Mouse (Mus musculus): ENCODE data around the gene Entpd5.

Gene Entpd5

GRCm38 (mm10) chr12:84408819-84409507 lies at the start of gene Entpd5, which contains the start of gene Bbof1:
TSS of gene Entpd5 (minus strand) at chr12:84409029.
TSS of gene Bbof1 (plus strand) at chr12:84409071.
- DNase-seq (ENCODE audit: low spot score in 2 of 2) = peak; percentile 82 to 88

GRCm38 (mm10) chr12:84456911-84457310 lies 48.1 kb upstream of the Entpd5 start:
- no peak for DNase-seq (ENCODE audit: low spot score in 2 of 2)

- DNase-seq (ENCODE audit: low spot score in 2 of 2) = no peak
Observed at GRCm38 (mm10) chr12:84451801-84452200, 43.0 kb upstream of the Entpd5 start.

- peak; percentile 96 to 97 for DNase-seq (ENCODE audit: low spot score in 2 of 2)
Observed at GRCm38 (mm10) chr12:84450718-84451646, 42.2 kb upstream of the Entpd5 start, which contains the start of the genes Aldh6a1 and Lin52. TSS of gene Aldh6a1 (minus strand) at chr12:84451004. TSS of gene Lin52 (plus strand) at chr12:84451422.

- DNase-seq (ENCODE audit: low spot score in 2 of 2) = peak; percentile 22 to 60
Observed at GRCm38 (mm10) chr12:84450351-84450717, 41.5 kb upstream of the Entpd5 start.

- no peak for DNase-seq (ENCODE audit: low spot score in 2 of 2)
Observed at GRCm38 (mm10) chr12:84449887-84450286, 41.1 kb upstream of the Entpd5 start.

- no peak for DNase-seq (ENCODE audit: low spot score in 2 of 2)
Observed at GRCm38 (mm10) chr12:84448181-84448580, 39.4 kb upstream of the Entpd5 start.

- no peak for DNase-seq (ENCODE audit: low spot score in 2 of 2)
Observed at GRCm38 (mm10) chr12:84447386-84447785, 38.6 kb upstream of the Entpd5 start.

GRCm38 (mm10) chr12:84442526-84442925 lies 33.7 kb upstream of the Entpd5 start:
- DNase-seq (ENCODE audit: low spot score in 2 of 2) = no peak

- no peak for DNase-seq (ENCODE audit: low spot score in 2 of 2)
Observed at GRCm38 (mm10) chr12:84438697-84439096, 29.9 kb upstream of the Entpd5 start.

GRCm38 (mm10) chr12:84429825-84430224 lies 21.0 kb upstream of the Entpd5 start:
- no peak for DNase-seq (ENCODE audit: low spot score in 2 of 2)

GRCm38 (mm10) chr12:84423990-84424389 lies 15.2 kb upstream of the Entpd5 start:
- no peak for DNase-seq (ENCODE audit: low spot score in 2 of 2)

GRCm38 (mm10) chr12:84417605-84417922 lies 8.7 kb upstream of the Entpd5 start:
- DNase-seq (ENCODE audit: low spot score in 2 of 2) = no peak

GRCm38 (mm10) chr12:84416834-84417604 lies 8.2 kb upstream of the Entpd5 start, which contains the start of gene Rnf113a2:
TSS of gene Rnf113a2 (plus strand) at chr12:84417196.
- peak; percentile 75 to 80 for DNase-seq (ENCODE audit: low spot score in 2 of 2)

- no peak for DNase-seq (ENCODE audit: low spot score in 2 of 2)
Observed at GRCm38 (mm10) chr12:84407874-84408818, 683 bp downstream of the Entpd5 start.

- no peak for DNase-seq (ENCODE audit: low spot score in 2 of 2)
Observed at GRCm38 (mm10) chr12:84407259-84407658, 1.6 kb downstream of the Entpd5 start.

GRCm38 (mm10) chr12:84404541-84404940 lies 4.3 kb downstream of the Entpd5 start:
- no peak for DNase-seq (ENCODE audit: low spot score in 2 of 2)

- DNase-seq (ENCODE audit: low spot score in 2 of 2) = no peak
Observed at GRCm38 (mm10) chr12:84402923-84403322, 5.9 kb downstream of the Entpd5 start.

- DNase-seq (ENCODE audit: low spot score in 2 of 2) = peak in 1 of 2 experiments; percentile 51
Observed at GRCm38 (mm10) chr12:84400653-84401052, 8.2 kb downstream of the Entpd5 start.

- DNase-seq (ENCODE audit: low spot score in 2 of 2) = no peak
Observed at GRCm38 (mm10) chr12:84400068-84400467, 8.8 kb downstream of the Entpd5 start.

GRCm38 (mm10) chr12:84399663-84400062 lies 9.2 kb downstream of the Entpd5 start:
- peak in 1 of 2 experiments; percentile 41 for DNase-seq (ENCODE audit: low spot score in 2 of 2)

Data from urinary bladder, postnatal 36 days (tissue).